Mouse (Mus musculus) R1 (cell line): ENCODE measurements around the gene 2210016L21Rik.
"Not testable (repeated sequence)": the region's sequence is repeated elsewhere in the genome, so short reads cannot be mapped to it uniquely, and the experiment has no call there.

Source experiments
- DNase-seq: peaks from one replicate; pipeline ENCODE4 v3.0.0-alpha.2; 2018; ENCODE audit warnings: low read depth, low spot score

The 2210016L21Rik gene

GRCm38 (mm10) chr5:114942074-114942765 is at the start of gene 2210016L21Rik:
TSS of gene 2210016L21Rik (plus strand) at chr5:114942158.
- DNase-seq = peak; percentile 95

- no peak for DNase-seq
Observed at GRCm38 (mm10) chr5:114895542-114895941, 46.4 kb upstream of the 2210016L21Rik start.

GRCm38 (mm10) chr5:114896688-114897373 is 45.1 kb upstream of the 2210016L21Rik start, which contains the start of gene Oasl2:
TSS of gene Oasl2 (plus strand) at chr5:114896936.
- no peak for DNase-seq

- no peak for DNase-seq
Observed at GRCm38 (mm10) chr5:114897374-114897793, 44.6 kb upstream of the 2210016L21Rik start.

- DNase-seq = no peak
Observed at GRCm38 (mm10) chr5:114898857-114899256, 43.1 kb upstream of the 2210016L21Rik start.

DNA sequence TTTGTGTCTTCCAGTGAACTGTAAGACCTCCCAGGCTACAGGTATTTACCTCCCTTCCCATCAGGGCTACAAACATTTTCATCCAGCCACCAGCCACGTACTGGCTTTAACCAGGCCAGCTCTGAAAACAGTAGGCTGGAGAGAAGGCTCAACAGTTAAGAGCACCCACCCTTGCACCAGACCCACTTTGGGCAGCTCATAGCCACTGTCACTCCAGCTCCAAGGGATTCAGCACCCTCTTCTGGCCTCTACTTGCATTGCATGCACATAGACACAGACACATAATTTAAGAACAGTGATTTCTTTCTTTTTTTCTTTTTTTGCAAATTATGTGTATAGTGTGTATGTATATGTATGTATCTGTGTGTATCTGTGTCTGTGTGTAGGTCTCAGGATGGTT is 39.5 kb upstream of the 2210016L21Rik start:
- DNase-seq = peak; percentile 66

GRCm38 (mm10) chr5:114908598-114909305 is 33.2 kb upstream of the 2210016L21Rik start:
- DNase-seq = peak; percentile 86

DNA sequence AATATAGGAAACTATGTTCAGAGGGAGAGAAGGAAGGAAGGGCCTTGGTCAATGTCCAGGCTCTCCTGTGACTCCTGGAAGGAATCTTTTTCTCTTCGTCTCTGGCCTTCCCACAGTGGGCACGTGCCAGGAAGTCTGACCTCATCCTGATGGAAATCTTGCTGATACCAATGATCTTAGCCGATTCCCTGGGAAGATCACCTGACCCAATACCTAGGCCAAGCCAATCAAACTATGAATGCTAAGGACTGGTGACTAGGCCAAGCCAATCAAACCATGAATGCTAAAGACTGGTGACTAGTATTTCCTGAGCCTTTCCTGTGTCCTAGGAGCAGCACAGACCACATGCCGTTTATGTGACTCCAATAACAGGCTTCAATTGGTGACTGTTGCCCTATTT is 28.3 kb upstream of the 2210016L21Rik start:
- DNase-seq = peak; percentile 34

GRCm38 (mm10) chr5:114914855-114915254 is 27.1 kb upstream of the 2210016L21Rik start:
- no peak for DNase-seq

GRCm38 (mm10) chr5:114915854-114916253 is 26.1 kb upstream of the 2210016L21Rik start:
- no peak for DNase-seq

GRCm38 (mm10) chr5:114916777-114917176 is 25.2 kb upstream of the 2210016L21Rik start:
- DNase-seq = no peak

DNA sequence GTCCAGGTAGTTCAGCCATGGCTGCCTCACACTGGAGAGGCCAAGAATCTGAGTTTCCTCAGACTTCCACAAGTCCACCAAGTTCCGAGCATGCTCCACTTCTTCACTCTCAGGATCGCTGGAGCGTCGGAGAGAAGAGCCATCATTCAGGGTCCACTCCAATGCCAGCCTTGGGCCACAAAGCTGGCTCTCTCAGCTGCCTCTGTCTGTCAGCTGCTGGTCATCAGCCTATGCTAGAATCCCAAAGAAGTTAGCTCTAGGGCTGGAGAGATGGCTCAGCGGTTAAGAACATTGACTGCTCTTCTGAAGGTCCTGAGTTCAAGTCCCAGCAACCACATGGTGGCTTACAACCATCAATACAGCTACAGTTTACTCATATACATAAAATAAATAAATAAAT is 24.6 kb upstream of the 2210016L21Rik start:
- DNase-seq = not testable (repeated sequence)

- DNase-seq = no peak
Observed at GRCm38 (mm10) chr5:114921551-114922365, 20.2 kb upstream of the 2210016L21Rik start.

DNA sequence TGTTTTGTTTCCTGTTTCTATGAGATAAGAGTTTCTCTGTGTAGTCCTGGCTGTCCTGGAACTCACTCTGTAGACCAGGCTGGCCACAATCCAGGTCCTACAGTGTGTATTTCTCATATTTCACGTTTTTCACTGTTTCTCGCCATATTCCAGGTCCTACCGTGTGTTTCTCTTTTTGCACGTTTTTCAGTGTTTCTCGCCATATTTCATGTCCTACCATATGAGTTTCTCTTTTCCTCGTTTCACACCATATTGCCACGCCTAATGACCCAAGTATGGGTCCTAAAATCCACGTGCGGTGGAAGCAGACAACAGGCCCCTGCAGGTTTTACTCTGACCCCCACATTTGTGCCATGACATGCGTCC is 19.6 kb upstream of the 2210016L21Rik start:
- no peak for DNase-seq

- DNase-seq = peak; percentile 36
Observed at GRCm38 (mm10) chr5:114922998-114923473, 18.9 kb upstream of the 2210016L21Rik start, which contains the start of gene Oasl1. TSS of gene Oasl1 (plus strand) at chr5:114923240.

DNA sequence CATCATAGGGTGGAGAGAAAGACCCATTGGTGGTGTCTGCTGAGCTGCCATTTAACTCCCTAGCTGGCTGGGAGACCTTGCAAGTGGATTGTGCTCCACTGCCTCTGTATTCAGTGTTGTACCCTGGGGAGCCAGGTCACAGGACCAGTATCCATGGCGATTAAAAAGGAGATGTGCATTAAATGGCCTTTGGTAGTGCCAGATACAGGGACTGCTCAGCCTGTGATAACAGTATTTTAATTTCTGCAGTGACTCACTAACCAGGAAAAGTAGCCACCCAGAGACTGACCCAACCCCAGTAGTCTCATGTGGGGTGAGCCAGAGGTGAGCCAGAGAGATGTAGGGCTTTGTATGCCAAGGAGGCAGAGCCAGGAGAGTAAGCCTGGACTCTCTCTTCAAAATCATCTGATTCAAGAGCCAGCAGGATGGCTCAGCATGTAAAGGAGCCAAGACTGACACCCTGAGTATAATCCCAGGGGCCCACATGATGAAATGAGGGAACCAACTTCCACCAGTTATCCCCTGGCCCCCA is 15.7 kb upstream of the 2210016L21Rik start:
- DNase-seq = no peak

DNA sequence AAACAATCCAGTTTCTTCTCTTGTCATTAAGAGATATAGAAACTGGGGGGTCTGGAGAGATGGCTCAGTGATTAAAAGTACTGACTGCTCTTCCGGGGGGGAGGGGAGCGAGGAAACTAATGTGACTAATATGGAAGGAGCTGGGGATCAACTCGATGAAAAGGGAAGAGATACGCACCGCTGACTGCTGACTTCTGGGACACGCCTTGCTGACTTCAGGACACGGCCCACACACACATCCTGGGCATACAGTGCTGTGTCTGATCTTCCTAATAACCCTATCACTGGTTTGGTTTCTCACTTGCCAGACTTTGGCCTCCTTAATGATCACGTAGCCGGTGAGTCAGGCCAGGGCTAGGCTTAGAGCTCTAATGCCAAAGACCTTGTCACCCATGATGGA is 15.2 kb upstream of the 2210016L21Rik start:
- DNase-seq = no peak

- peak; percentile 71 for DNase-seq
Observed at GRCm38 (mm10) chr5:114931626-114932025, 10.3 kb upstream of the 2210016L21Rik start.

DNA sequence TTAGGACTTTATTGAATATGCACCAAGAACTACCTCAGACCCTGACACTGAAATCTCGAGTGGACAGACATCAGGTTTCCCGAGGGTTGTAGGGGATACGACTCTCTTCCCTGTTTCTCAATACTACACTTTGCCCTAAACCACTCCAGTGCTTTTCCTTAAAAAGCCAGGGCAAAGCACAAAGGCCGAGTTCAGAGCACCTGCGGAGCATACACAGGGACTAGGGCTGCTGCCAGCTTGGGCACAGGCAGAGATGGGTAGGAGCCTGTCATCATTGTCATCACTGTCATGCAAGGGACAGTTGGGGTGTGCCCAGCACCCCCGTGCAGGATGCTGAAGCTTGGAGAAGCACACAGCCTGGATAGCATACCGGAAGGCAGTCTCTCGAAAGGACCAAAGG is 8.8 kb upstream of the 2210016L21Rik start:
- no peak for DNase-seq

DNA sequence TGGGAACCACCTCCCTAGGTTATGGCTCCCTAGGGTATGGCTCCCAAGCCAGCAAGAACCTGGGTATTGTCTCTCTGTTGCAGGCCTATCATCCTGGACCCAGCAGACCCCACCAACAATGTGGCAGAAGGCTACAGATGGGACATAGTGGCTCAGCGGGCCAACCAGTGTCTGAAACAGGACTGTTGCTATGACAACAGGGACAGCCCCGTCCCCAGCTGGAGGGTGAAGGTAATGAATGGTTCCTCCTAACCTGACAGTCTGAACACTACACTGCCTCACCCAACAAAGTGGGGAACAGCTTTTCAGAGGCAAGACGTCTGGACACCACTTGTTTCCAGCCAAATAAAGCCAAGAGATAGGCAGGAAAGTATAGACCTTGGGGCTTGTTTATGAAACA is 6.1 kb upstream of the 2210016L21Rik start:
- DNase-seq = peak; percentile 74

GRCm38 (mm10) chr5:114941138-114941537 is 820 bp upstream of the 2210016L21Rik start:
- not testable (repeated sequence) for DNase-seq
